In genomic region chr5:147825375-147825969, GRCm38 (mm10) we compare ENCODE assay signal across 8 mouse cellular contexts. TPM values are rescaled to one million over a fixed set of nuclear protein-coding genes. Genes with fewer than 3 reads are reported as not detected.
A peak's percentile ranks its signal among the peaks of the same experiment; 100 is the strongest.
DNase-seq lines count a peak whose midpoint lies in the region; ATAC-seq lines count a peak whose summit lies in the region.

No protein-coding gene starts in this region.

- H3K4me1 ChIP-seq in neural tube, embryonic 13.5 days (replicated peaks): no peaks in the 10 kb centered on the region
- peaks cover 20% of the 10 kb centered on the region for H3K4me1 ChIP-seq in heart, embryonic 13.5 days
- peaks cover 15% of the 10 kb centered on the region for H3K4me1 ChIP-seq in stomach, embryonic 14.5 days (ENCODE audit: control insufficient read depth, insufficient read depth, low read length)

- intact Hi-C loops in left cerebral cortex, postnatal 36 days (cut with DNase I): no loop called here

- no peak overlapping the region for H3K27ac ChIP-seq in neural tube, embryonic 13.5 days (replicated peaks)
- 0 out of 2 replicates have a peak overlapping the region, but pooled peaks have one; percentile 24 for H3K27ac ChIP-seq in heart, embryonic 13.5 days (replicated peaks)
- H3K27ac ChIP-seq in stomach, embryonic 14.5 days (ENCODE audit: low read length): peak overlapping the region; percentile 68; the same call in 1 of the 2 replicates

- no peak for ATAC-seq in neural tube, embryonic 13.5 days (ENCODE audit: low read depth)
- ATAC-seq in heart, embryonic 13.5 days (ENCODE audit: extremely low read depth, insufficient number of reproducible peaks, low FRiP score, low TSS enrichment): no peak
- ATAC-seq in stomach, embryonic 14.5 days (ENCODE audit: insufficient number of reproducible peaks, insufficient read depth, low FRiP score, low read depth): peak; percentile 16; the same call in 1 of the 2 replicates

- no peak overlapping the region for H3K9ac ChIP-seq in neural tube, embryonic 13.5 days
- peak overlapping the region; percentile 62 for H3K9ac ChIP-seq in heart, embryonic 13.5 days
- no peak overlapping the region for H3K9ac ChIP-seq in stomach, embryonic 14.5 days (replicated peaks; ENCODE audit: low read depth, low read length)

- no peaks in the 10 kb centered on the region for H3K36me3 ChIP-seq in neural tube, embryonic 13.5 days
- no peaks in the 10 kb centered on the region for H3K36me3 ChIP-seq in heart, embryonic 13.5 days
- H3K36me3 ChIP-seq in stomach, embryonic 14.5 days (ENCODE audit: control insufficient read depth, insufficient read depth, low read length): no peaks in the 10 kb centered on the region

- H3K4me3 ChIP-seq in neural tube, embryonic 13.5 days: no peak overlapping the region
- peak overlapping the region; percentile 40 for H3K4me3 ChIP-seq in heart, embryonic 13.5 days
- no peak overlapping the region for H3K4me3 ChIP-seq in stomach, embryonic 14.5 days (ENCODE audit: low read depth, low read length)

- 61% methylated on average over 22 of the region's 22 CpGs for WGBS in neural tube, embryonic 13.5 days
- 16% methylated on average over 22 of the region's 22 CpGs for WGBS in heart, embryonic 13.5 days
- WGBS in stomach, embryonic 14.5 days: 30% methylated on average over 22 of the region's 22 CpGs

- peak overlapping the region; percentile 24 for H3K4me2 ChIP-seq in neural tube, embryonic 13.5 days
- peak overlapping the region; percentile 68 for H3K4me2 ChIP-seq in heart, embryonic 13.5 days
- peak overlapping the region; percentile 24 for H3K4me2 ChIP-seq in stomach, embryonic 14.5 days (replicated peaks; ENCODE audit: low read depth, low read length)

- H3K27me3 ChIP-seq in neural tube, embryonic 13.5 days: no peaks in the 10 kb centered on the region
- H3K27me3 ChIP-seq in heart, embryonic 13.5 days (replicated peaks): no peaks in the 10 kb centered on the region
- H3K27me3 ChIP-seq in stomach, embryonic 14.5 days (ENCODE audit: control insufficient read depth, insufficient read depth, low read length): no peaks in the 10 kb centered on the region

- DNase-seq in neural tube, embryonic 10.5 days (ENCODE audit: extremely low spot score, low spot score): no peak
- peak; percentile 45 for DNase-seq in kidney, postnatal 10 days
- no peak for DNase-seq in left cerebral cortex, adult 9 months (ENCODE audit: low spot score in 2 of 2)
- DNase-seq in left cerebral cortex, postnatal 36 days (ENCODE audit: low spot score in 2 of 2): no peak
- no peak for DNase-seq in urinary bladder, postnatal 25 days (ENCODE audit: low spot score)

- no peaks in the 10 kb centered on the region for H3K9me3 ChIP-seq in neural tube, embryonic 13.5 days
- H3K9me3 ChIP-seq in heart, embryonic 13.5 days: no peaks in the 10 kb centered on the region
- H3K9me3 ChIP-seq in stomach, embryonic 14.5 days (ENCODE audit: control insufficient read depth, low read depth, low read length): no peaks in the 10 kb centered on the region

RNA-seq across cellular contexts. Expression of gene Pomp, which starts 34.8 kb away (rescaled TPM):
- 514 and 540 TPM in 2 replicates for polyA plus RNA-seq in neural tube, embryonic 13.5 days (2015; fragmentation: Nextera tagmentation; extraction: Ambion mirVana)
- polyA plus RNA-seq in heart, embryonic 13.5 days (2015; fragmentation: Nextera tagmentation; extraction: Ambion mirVana): 303 and 356 TPM in 2 replicates
- polyA plus RNA-seq in stomach, embryonic 14.5 days (2014; fragmentation: Nextera tagmentation; extraction: Ambion mirVana): 445 and 460 TPM in 2 replicates
- 100 to 1,000 TPM; 159 to 195 TPM for total RNA-seq in left cerebral cortex, postnatal 36 days (2021)
